Mouse (Mus musculus) forebrain, embryonic 14.5 days (tissue): Measurements from ENCODE around the gene Mid1. TPM values are rescaled to one million over a fixed set of nuclear protein-coding genes. Genes with fewer than 3 reads are reported as not detected.
"Not testable (repeated sequence)": the region's sequence is repeated elsewhere in the genome, so short reads cannot be mapped to it uniquely, and the experiment has no call there.

Source experiments
- ATAC-seq: fragments of 200-750 bp; cut with Nextera tagmentation; 2 replicates; pipeline ENCODE4 v1.8.0; 2017; ENCODE audit warnings: mild to moderate bottlenecking, moderate library complexity
- DNase-seq: peaks from one replicate; pipeline ENCODE4 v3.0.0-alpha.2; 2015; ENCODE audit warnings: low spot score
- H3K27ac ChIP-seq: fragments of 300-500 bp; sonication (generic); 2 replicates; pipeline ENCODE4 v1.5.1; 2014; ENCODE audit warnings: low read depth, mild to moderate bottlenecking, control low read depth, low read length, moderate library complexity
- H3K27me3 ChIP-seq: fragments of 300-500 bp; sonication (generic); replicated peaks from 2 replicates; pipeline ENCODE4 v1.6.1; 2014; ENCODE audit warnings: low read length, control low read depth, mixed read lengths; ENCODE audit not compliant: control insufficient read depth, insufficient read depth
- H3K36me3 ChIP-seq: fragments of 300-500 bp; sonication (generic); 2 replicates; pipeline ENCODE4 v1.6.1; 2014; ENCODE audit warnings: low read length, control low read depth; ENCODE audit not compliant: control insufficient read depth, insufficient read depth
- H3K4me1 ChIP-seq: fragments of 300-500 bp; sonication (generic); 2 replicates; pipeline ENCODE4 v1.6.1; 2014; ENCODE audit warnings: antibody characterized with exemption, low read length, control low read depth; ENCODE audit not compliant: control insufficient read depth, insufficient read depth
- H3K4me2 ChIP-seq: fragments of 300-500 bp; sonication (generic); 2 replicates; pipeline ENCODE4 v1.6.1; 2014; ENCODE audit warnings: mild to moderate bottlenecking, control low read depth, low read length
- H3K4me3 ChIP-seq: fragments of 300-500 bp; sonication (generic); 2 replicates; pipeline ENCODE4 v1.5.1; 2014; ENCODE audit warnings: low read depth, low read length, control low read depth
- H3K9ac ChIP-seq: fragments of 300-500 bp; sonication (generic); 2 replicates; pipeline ENCODE4 v1.6.1; 2014; ENCODE audit warnings: mild to moderate bottlenecking, low read length, control low read depth, moderate library complexity
- H3K9me3 ChIP-seq: fragments of 300-500 bp; sonication (generic); replicated peaks from 2 replicates; pipeline ENCODE4 v1.6.1; 2016; ENCODE audit warnings: low read length, control low read depth, mixed read lengths; ENCODE audit not compliant: control insufficient read depth
- WGBS: fragments of 180-500 bp; shearing (Covaris S2); extraction: QIAGEN DNeasy Blood & Tissue Kit; methylation state at CpG from one replicate; pipeline ENCODE4 v1.1.7; 2014; 5-methylcytosine and 5-hydroxymethylcytosine counted together
- polyA plus RNA-seq: library from polyadenylated mRNA; unstranded; fragments of >200 nt; fragmentation: Nextera tagmentation; extraction: Ambion mirVana; gene quantifications from 2 replicates; pipeline ENCODE4 v1.2.1, GENCODE M21; 2014

The Mid1 gene
- polyA plus RNA-seq, 1 experiment from 2014 or later = 8.6 TPM

GRCm38 (mm10) chrX:169981761-169982181, 296.8 kb downstream of the Mid1 start:
- 91% methylated on average over 19 of the region's 19 CpGs for WGBS

GRCm38 (mm10) chrX:169982606-169983400, 297.8 kb downstream of the Mid1 start:
- DNase-seq = peak; percentile 10
- H3K9ac ChIP-seq, H3K4me2 ChIP-seq, H3K4me3 ChIP-seq, H3K4me1 ChIP-seq, ATAC-seq, H3K27me3 ChIP-seq, H3K27ac ChIP-seq: not testable (repeated sequence)
- WGBS = 87% methylated on average over 23 of the region's 23 CpGs
- peaks cover 23% of the 10 kb centered on the region for H3K9me3 ChIP-seq
- peaks cover 76% of the 10 kb centered on the region for H3K36me3 ChIP-seq

More at GRCm38 (mm10) chrX:169981761-169982181, 296.8 kb downstream of the Mid1 start:
- Histone ChIP-seq H3K9me3 (peaks cover 19% of the 10 kb centered on the region; the same call in 1 of the 2 replicates), H3K36me3 (peaks cover 73% of the 10 kb centered on the region)
- not testable (repeated sequence) for ATAC-seq, H3K27ac ChIP-seq, H3K4me2 ChIP-seq, H3K9ac ChIP-seq, H3K4me3 ChIP-seq, H3K27me3 ChIP-seq, H3K4me1 ChIP-seq
- peak; percentile 9 for DNase-seq

GRCm38 (mm10) chrX:169983401-169984165, 298.6 kb downstream of the Mid1 start:
- H3K4me2 ChIP-seq, H3K4me3 ChIP-seq, H3K9ac ChIP-seq, ATAC-seq, H3K4me1 ChIP-seq, H3K27me3 ChIP-seq, H3K27ac ChIP-seq: not testable (repeated sequence)
- 86% methylated on average over 19 of the region's 19 CpGs for WGBS
- peaks cover 27% of the 10 kb centered on the region for H3K9me3 ChIP-seq
- H3K36me3 ChIP-seq = peaks cover 72% of the 10 kb centered on the region
- DNase-seq = peak; percentile 13

GRCm38 (mm10) chrX:169984331-169984730, 299.3 kb downstream of the Mid1 start:
- Histone ChIP-seq H3K36me3 (peaks cover 79% of the 10 kb centered on the region), H3K9me3 (peaks cover 32% of the 10 kb centered on the region)
- H3K4me1 ChIP-seq, H3K27me3 ChIP-seq, ATAC-seq, H3K4me3 ChIP-seq, H3K4me2 ChIP-seq, H3K9ac ChIP-seq, H3K27ac ChIP-seq: not testable (repeated sequence)
- peak; percentile 4 for DNase-seq
- WGBS = 91% methylated on average over 7 of the region's 7 CpGs

GRCm38 (mm10) chrX:169984853-169985252, 299.9 kb downstream of the Mid1 start:
- 91% methylated on average over 21 of the region's 21 CpGs for WGBS
- peak; percentile 1 for DNase-seq

GRCm38 (mm10) chrX:169985796-169986195, 300.8 kb downstream of the Mid1 start:
- not testable (repeated sequence) for H3K27ac ChIP-seq, H3K4me3 ChIP-seq, H3K27me3 ChIP-seq, H3K4me1 ChIP-seq, H3K4me2 ChIP-seq, ATAC-seq, H3K9ac ChIP-seq
- Histone ChIP-seq H3K36me3 (peaks cover 81% of the 10 kb centered on the region), H3K9me3 (peaks cover 43% of the 10 kb centered on the region)
- WGBS = 89% methylated on average over 18 of the region's 18 CpGs
- peak; percentile 7 for DNase-seq

More at GRCm38 (mm10) chrX:169984853-169985252, 299.9 kb downstream of the Mid1 start:
- H3K36me3 ChIP-seq = peaks cover 82% of the 10 kb centered on the region
- H3K27ac ChIP-seq, H3K4me3 ChIP-seq, H3K4me2 ChIP-seq, H3K27me3 ChIP-seq, ATAC-seq, H3K4me1 ChIP-seq, H3K9ac ChIP-seq: not testable (repeated sequence)
- H3K9me3 ChIP-seq = peaks cover 35% of the 10 kb centered on the region

GRCm38 (mm10) chrX:169986519-169987367, 301.7 kb downstream of the Mid1 start:
- Histone ChIP-seq H3K4me2 (peak overlapping the region; percentile 37), H3K27ac (peak overlapping the region; percentile 45; the same call in 1 of the 2 replicates), H3K9ac (peak overlapping the region; percentile 29), H3K4me3 (peak overlapping the region; percentile 19), H3K36me3 (peaks cover 72% of the 10 kb centered on the region), H3K9me3 (peaks cover 45% of the 10 kb centered on the region)
- ATAC-seq (peak; percentile 89), DNase-seq (peak; percentile 58)
- H3K4me1 ChIP-seq, H3K27me3 ChIP-seq: not testable (repeated sequence)
- WGBS = 46% methylated on average over 51 of the region's 51 CpGs

GRCm38 (mm10) chrX:169987368-169987837, 302.4 kb downstream of the Mid1 start:
- not testable (repeated sequence) for H3K27me3 ChIP-seq, H3K4me1 ChIP-seq, H3K27ac ChIP-seq, H3K9ac ChIP-seq, H3K4me3 ChIP-seq, H3K4me2 ChIP-seq
- peaks cover 48% of the 10 kb centered on the region for H3K9me3 ChIP-seq
- 89% methylated on average over 28 of the region's 28 CpGs for WGBS
- ATAC-seq (peak; percentile 11; the same call in 1 of the 2 replicates), DNase-seq (peak; percentile 49)
- peaks cover 69% of the 10 kb centered on the region for H3K36me3 ChIP-seq
